Mouse (Mus musculus) MEL (cell line): ENCODE data around the gene Strada. TPM values are rescaled to one million over a fixed set of nuclear protein-coding genes. Genes with fewer than 3 reads are reported as not detected.

Source experiments
- DNase-seq: peaks from one replicate; pipeline ENCODE4 v3.0.0; 2011; ENCODE audit warnings: low read depth, low spot score
- H3K27ac ChIP-seq: 2 replicates; pipeline ENCODE4 v1.5.1; 2012; ENCODE audit warnings: low read depth, mild to moderate bottlenecking, control low read depth, low read length, moderate library complexity; ENCODE audit not compliant: control insufficient read depth
- H3K27me3 ChIP-seq, 2 experiments: fragments of 150-350 bp in 1 of 2; sonication (generic) in 1 of 2; 2 replicates each; pipeline ENCODE4 v1.6.1; 2012; ENCODE audit warnings: low read length in 2 of 2, mild to moderate bottlenecking in 2 of 2, improper control_type of control experiment in 1 of 2, moderate library complexity in 1 of 2; ENCODE audit not compliant: insufficient read depth in 2 of 2, control insufficient read depth in 1 of 2
- H3K36me3 ChIP-seq, 2 experiments: 2 replicates each; pipeline ENCODE4 v1.6.1; 2012 to 2014; ENCODE audit warnings: low read length in 2 of 2, improper control_type of control experiment in 1 of 2, inconsistent platforms in 1 of 2, mild to moderate bottlenecking in 1 of 2; ENCODE audit not compliant: insufficient read depth in 2 of 2, control insufficient read depth in 1 of 2
- H3K4me1 ChIP-seq, 2 experiments: fragments of 150-350 bp in 1 of 2; sonication (generic) in 1 of 2; 2 replicates each; pipeline ENCODE4 v1.6.1; 2012; ENCODE audit warnings: low read length in 2 of 2, improper control_type of control experiment in 1 of 2, mild to moderate bottlenecking in 1 of 2; ENCODE audit not compliant: insufficient read depth in 2 of 2, control insufficient read depth in 1 of 2
- H3K4me3 ChIP-seq, 2 experiments: fragments of 150-350 bp in 1 of 2; sonication (generic) in 1 of 2; 2 replicates each; pipeline ENCODE4 v1.5.1; 2012; ENCODE audit warnings: low read depth in 2 of 2, low read length in 2 of 2, mild to moderate bottlenecking in 2 of 2, moderate library complexity in 2 of 2, control low read depth in 1 of 2, improper control_type of control experiment in 1 of 2; ENCODE audit not compliant: control insufficient read depth in 1 of 2, insufficient read depth in 1 of 2
- H3K79me2 ChIP-seq: 2 replicates; pipeline ENCODE4 v1.6.1; 2012; ENCODE audit warnings: mild to moderate bottlenecking, low read length, moderate library complexity; ENCODE audit not compliant: control insufficient read depth, poor library complexity, insufficient read depth
- H3K9ac ChIP-seq: 2 replicates; pipeline ENCODE4 v1.6.1; 2012; ENCODE audit warnings: low read depth, mild to moderate bottlenecking, control low read depth, low read length, moderate library complexity; ENCODE audit not compliant: control insufficient read depth, poor library complexity, severe bottlenecking
- H3K9me3 ChIP-seq: fragments of 150-350 bp; sonication (generic); replicated peaks from 2 replicates; pipeline ENCODE4 v1.6.1; 2012; ENCODE audit warnings: mild to moderate bottlenecking, low read length, improper control_type of control experiment, moderate library complexity; ENCODE audit not compliant: insufficient read depth
- BHLHE40 ChIP-seq: IDR thresholded peaks from 2 replicates; pipeline ENCODE4 v1.6.1; 2012; ENCODE audit warnings: low read depth, mild to moderate bottlenecking, inconsistent platforms, low read length, improper control_type of control experiment, borderline replicate concordance
- CHD1 ChIP-seq: IDR thresholded peaks from 2 replicates; pipeline ENCODE4 v1.6.1; 2012; ENCODE audit warnings: low read depth, mild to moderate bottlenecking, inconsistent platforms, low read length, improper control_type of control experiment
- CTCF ChIP-seq, 3 experiments: IDR thresholded peaks in 2 of 3; conservative IDR thresholded peaks in 1 of 3; 2 replicates each; pipeline ENCODE4 v1.5.1; 2011 to 2012; ENCODE audit warnings: low read length in 3 of 3, low read depth in 2 of 3, mild to moderate bottlenecking in 2 of 3, improper control_type of control experiment in 1 of 3, inconsistent platforms in 1 of 3, mixed read lengths in 1 of 3, moderate library complexity in 1 of 3; ENCODE audit not compliant: control insufficient read depth in 1 of 3, insufficient read depth in 1 of 3, poor library complexity in 1 of 3, severe bottlenecking in 1 of 3
- ELF1 ChIP-seq: IDR thresholded peaks from 2 replicates; pipeline ENCODE4 v1.6.1; 2014; ENCODE audit warnings: low read depth, mild to moderate bottlenecking, inconsistent platforms, low read length, improper control_type of control experiment, moderate library complexity
- EP300 ChIP-seq, 2 experiments: IDR thresholded peaks; 2 replicates each; pipeline ENCODE4 v1.6.1; 2011; ENCODE audit warnings: improper control_type of control experiment in 2 of 2, low read length in 2 of 2, low read depth in 1 of 2, mild to moderate bottlenecking in 1 of 2
- ETS1 ChIP-seq: IDR thresholded peaks from 2 replicates; pipeline ENCODE4 v1.6.1; 2012; ENCODE audit warnings: low read depth, mild to moderate bottlenecking, inconsistent platforms, low read length, improper control_type of control experiment, moderate library complexity
- GABPA ChIP-seq: IDR thresholded peaks from 2 replicates; pipeline ENCODE4 v1.6.1; 2012; ENCODE audit warnings: low read depth, mild to moderate bottlenecking, inconsistent platforms, low read length, improper control_type of control experiment, moderate library complexity
- GATA1 ChIP-seq: IDR thresholded peaks from 2 replicates; pipeline ENCODE4 v1.6.1; 2011; ENCODE audit warnings: low read depth, low read length, improper control_type of control experiment
- JUND ChIP-seq: IDR thresholded peaks from 2 replicates; pipeline ENCODE4 v1.6.1; 2011; ENCODE audit warnings: low read depth, mild to moderate bottlenecking, improper control_type of control experiment, low read length
- MAFK ChIP-seq: IDR thresholded peaks from 2 replicates; pipeline ENCODE4 v1.6.1; 2011; ENCODE audit warnings: low read depth, mild to moderate bottlenecking, low read length, improper control_type of control experiment, borderline replicate concordance
- MAX ChIP-seq: IDR thresholded peaks from 2 replicates; pipeline ENCODE4 v1.6.1; 2011; ENCODE audit warnings: low read length, improper control_type of control experiment
- MAZ ChIP-seq: IDR thresholded peaks from 2 replicates; pipeline ENCODE4 v1.6.1; 2012; ENCODE audit warnings: low read depth, mild to moderate bottlenecking, inconsistent platforms, low read length, improper control_type of control experiment
- MXI1 ChIP-seq: IDR thresholded peaks from 2 replicates; pipeline ENCODE4 v1.6.1; 2011; ENCODE audit warnings: mild to moderate bottlenecking, low read depth, low read length, improper control_type of control experiment
- MYB ChIP-seq: IDR thresholded peaks from 2 replicates; pipeline ENCODE4 v1.6.1; 2011; ENCODE audit warnings: mild to moderate bottlenecking, low read depth, low read length, improper control_type of control experiment
- MYC ChIP-seq: IDR thresholded peaks from 2 replicates; pipeline ENCODE4 v1.6.1; 2011; ENCODE audit warnings: low read depth, mild to moderate bottlenecking, low read length, improper control_type of control experiment, moderate library complexity
- NELFE ChIP-seq: IDR thresholded peaks from 2 replicates; pipeline ENCODE4 v1.6.1; 2011; ENCODE audit warnings: low read depth, low read length, improper control_type of control experiment
- NRF1 ChIP-seq: IDR thresholded peaks from 2 replicates; pipeline ENCODE4 v1.6.1; 2014; ENCODE audit warnings: low read depth, mild to moderate bottlenecking, inconsistent platforms, low read length, improper control_type of control experiment, moderate library complexity; ENCODE audit not compliant: poor library complexity, insufficient read depth, severe bottlenecking
- POLR2A ChIP-seq, 2 experiments: IDR thresholded peaks; 2 replicates each; pipeline ENCODE4 v1.6.1; 2011 to 2012; ENCODE audit warnings: low read length in 2 of 2, mild to moderate bottlenecking in 2 of 2, control low read depth in 1 of 2, improper control_type of control experiment in 1 of 2, low read depth in 1 of 2, moderate library complexity in 1 of 2; ENCODE audit not compliant: control insufficient read depth in 1 of 2, insufficient read depth in 1 of 2, poor library complexity in 1 of 2
- RAD21 ChIP-seq: IDR thresholded peaks from 2 replicates; pipeline ENCODE4 v1.6.1; 2011; ENCODE audit warnings: mild to moderate bottlenecking, low read depth, low read length, improper control_type of control experiment
- RCOR1 ChIP-seq: IDR thresholded peaks from 2 replicates; pipeline ENCODE4 v1.6.1; 2012; ENCODE audit warnings: low read depth, mild to moderate bottlenecking, inconsistent platforms, low read length, improper control_type of control experiment
- SIN3A ChIP-seq: IDR thresholded peaks from 2 replicates; pipeline ENCODE4 v1.6.1; 2012; ENCODE audit warnings: low read length, improper control_type of control experiment, inconsistent platforms
- TCF12 ChIP-seq: IDR thresholded peaks from 2 replicates; pipeline ENCODE4 v1.6.1; 2014; ENCODE audit warnings: low read depth, mild to moderate bottlenecking, inconsistent platforms, low read length, improper control_type of control experiment, moderate library complexity
- USF1 ChIP-seq: IDR thresholded peaks from 2 replicates; pipeline ENCODE4 v1.6.1; 2014; ENCODE audit warnings: low read depth, mild to moderate bottlenecking, inconsistent platforms, low read length, improper control_type of control experiment, moderate library complexity
- ZC3H11A ChIP-seq: IDR thresholded peaks from 2 replicates; pipeline ENCODE4 v1.6.1; 2012; ENCODE audit warnings: low read depth, mild to moderate bottlenecking, inconsistent platforms, low read length, improper control_type of control experiment
- ZKSCAN1 ChIP-seq: IDR thresholded peaks from 2 replicates; pipeline ENCODE4 v1.6.1; 2012; ENCODE audit warnings: low read depth, mild to moderate bottlenecking, inconsistent platforms, low read length, improper control_type of control experiment, moderate library complexity
- ZMIZ1 ChIP-seq: IDR thresholded peaks from 2 replicates; pipeline ENCODE4 v1.6.1; 2012; ENCODE audit warnings: low read depth, mild to moderate bottlenecking, inconsistent platforms, low read length, improper control_type of control experiment, moderate library complexity
- ZNF384 ChIP-seq: IDR thresholded peaks from 2 replicates; pipeline ENCODE4 v1.6.1; 2012; ENCODE audit warnings: low read depth, mild to moderate bottlenecking, inconsistent platforms, low read length, improper control_type of control experiment
- polyA plus RNA-seq, 2 experiments: library from polyadenylated mRNA; stranded (reverse) in 1 of 2; unstranded in 1 of 2; fragments of >175 nt in 1 of 2; fragments of >200 nt in 1 of 2; gene quantifications; 2 replicates each; pipeline versions ENCODE4 v1.2.1 to v1.2.4; 2012; ENCODE audit warnings: low replicate concordance in 2 of 2, low read depth in 1 of 2; ENCODE audit not compliant: insufficient read length in 2 of 2, insufficient read depth in 1 of 2, missing spikeins in 1 of 2
- total RNA-seq: library from RNA; depleted of rRNA; stranded (reverse); fragments of 300-350 nt; gene quantifications from 2 replicates; pipeline ENCODE4 v1.2.3, GENCODE M21; 2012

Strada gene
- total and polyA plus RNA-seq, 3 experiments, result 25.5 to 39.8 TPM; not detected in 1

- H3K79me2 ChIP-seq, result no peaks in the 10 kb centered on the region
- peaks cover 12 to 15% of the 10 kb centered on the region in 2 experiments for H3K4me1 ChIP-seq
- peak overlapping the region in 1 of 2 experiments; percentile 26; a peak in 2 of 4 replicates for H3K4me3 ChIP-seq
- peak overlapping the region; percentile 65 for H3K27ac ChIP-seq
- no peaks in the 10 kb centered on the region for H3K9me3 ChIP-seq
- TF ChIP-seq SIN3A (peak; percentile 53; the same call in 1 of the 2 replicates), POLR2A (IDR thresholded peaks at IDR 0.05; ENCODE audit: control insufficient read depth in 1 of 2, insufficient read depth in 1 of 2, low read depth in 1 of 2, low read length in 2 of 2, poor library complexity in 1 of 2) (no peak), MAX (peak; percentile 57), TCF12 (0 out of 2 replicates have a peak, but pooled peaks have one; percentile 29), MYC (peak; percentile 60; the same call in 1 of the 2 replicates), MXI1 (peak; percentile 80), ELF1 (peak; percentile 69; the same call in 1 of the 2 replicates), JUND (0 out of 2 replicates have a peak, but pooled peaks have one; percentile 5), RAD21 (no peak), NELFE (no peak), ZMIZ1 (no peak), MAFK (no peak), ZKSCAN1 (no peak), NRF1 (no peak), ZC3H11A (no peak), USF1 (peak; percentile 41; the same call in 1 of the 2 replicates), ETS1 (peak; percentile 45), RCOR1 (no peak), GABPA (no peak), ZNF384 (peak; percentile 53), GATA1 (0 out of 2 replicates have a peak, but pooled peaks have one; percentile 19), EP300 (IDR thresholded peaks at IDR 0.05; ENCODE audit: low read depth in 1 of 2, low read length in 2 of 2) (peak; percentile 54 to 65; a peak in 3 of 4 replicates), CTCF (IDR thresholded peaks at IDR 0.05 in 2 of 3, conservative IDR thresholded peaks at IDR 0.05 in 1 of 3; ENCODE audit: control insufficient read depth in 1 of 3, insufficient read depth in 1 of 3, low read depth in 2 of 3, low read length in 3 of 3, poor library complexity in 1 of 3, severe bottlenecking in 1 of 3) (no peak), MYB (no peak), BHLHE40 (no peak), MAZ (peak; percentile 55; the same call in 1 of the 2 replicates), CHD1 (no peak)
- H3K36me3 ChIP-seq, result peaks cover 0 to 19% of the 10 kb centered on the region in 2 experiments; a peak in 2 of 4 replicates
- peak; percentile 84 for DNase-seq
- H3K9ac ChIP-seq, result peak overlapping the region; percentile 12
- H3K27me3 ChIP-seq, result no peaks in the 10 kb centered on the region
Observed at GRCm38 (mm10) chr11:106122736-106123135, 79.2 kb downstream of the Strada start.
